Mouse (Mus musculus): Measurements from ENCODE around the gene Hpca.

- no peak for TF ChIP-seq POLR2A (IDR thresholded peaks at IDR 0.05; ENCODE audit: low read depth, low read length)
- TF ChIP-seq CTCF (IDR thresholded peaks at IDR 0.05; ENCODE audit: extremely low read depth, insufficient read depth, insufficient read length, insufficient replicate concordance), result no peak
These were observed 26.6 kb downstream of the Hpca start for GRCm38 (mm10) chr4:129095276-129095675.

Measured in spleen, adult 2 months (tissue).